ENCODE assay signal across 27 mouse cellular contexts in genomic region chr3:138022003-138022402, GRCm38 (mm10). TPM values are rescaled to one million over a fixed set of nuclear protein-coding genes. Genes with fewer than 3 reads are reported as not detected.
"Had no signal": no experiment of that assay in that cellular context is flagged by ENCODE, and none has a peak within 500 bp of the region (broad histone marks: within the 10 kb centered on the region; RNA-seq: fewer than 3 reads in every experiment).

No protein-coding gene starts in this region.

- H3K4me3 ChIP-seq: kidney, embryonic 15.5 days; left cerebral cortex, adult 2 months; limb, embryonic 12.5 days; limb, embryonic 15.5 days; liver, embryonic 13.5 days; midbrain, embryonic 10.5 days; midbrain, embryonic 15.5 days; myocyte; neural tube, embryonic 13.5 days; stomach, embryonic 15.5 days had no signal

- H3K4me2 ChIP-seq: kidney, embryonic 15.5 days; limb, embryonic 12.5 days; limb, embryonic 15.5 days; liver, embryonic 13.5 days; midbrain, embryonic 15.5 days; neural tube, embryonic 13.5 days; stomach, embryonic 15.5 days had no signal

- ATAC-seq: midbrain, embryonic 15.5 days had no signal

- H3K4me1 ChIP-seq: limb, embryonic 12.5 days; liver, embryonic 13.5 days; midbrain, embryonic 10.5 days; midbrain, embryonic 15.5 days; stomach, embryonic 15.5 days had no signal

- H3K27me3 ChIP-seq: kidney, embryonic 15.5 days; limb, embryonic 12.5 days; limb, embryonic 15.5 days; liver, embryonic 13.5 days; midbrain, embryonic 15.5 days; neural tube, embryonic 13.5 days; stomach, embryonic 15.5 days had no signal

- H3K9ac ChIP-seq: kidney, embryonic 15.5 days; limb, embryonic 12.5 days; limb, embryonic 15.5 days; liver, embryonic 13.5 days; midbrain, embryonic 15.5 days; neural tube, embryonic 13.5 days; stomach, embryonic 15.5 days had no signal

- DNase-seq: kidney, adult 11 months; kidney, adult 8-10 months; kidney, postnatal 10 days; kidney, postnatal 36 days; layer of hippocampus, postnatal 36 days; liver, embryonic 13.5 days; lung, adult 2 months; lung, postnatal 14 days; lung, postnatal 4 days; retina, postnatal 1 day; right cerebral cortex, postnatal 25 days; spleen, adult 18-20 months; thymus, adult 18-20 months; thymus, postnatal 36 days had no signal

- H3K27ac ChIP-seq: kidney, embryonic 15.5 days; left cerebral cortex, adult 2 months; limb, embryonic 12.5 days; limb, embryonic 15.5 days; liver, embryonic 13.5 days; midbrain, embryonic 10.5 days; midbrain, embryonic 15.5 days; neural tube, embryonic 13.5 days; stomach, embryonic 15.5 days had no signal

- H3K9me3 ChIP-seq: kidney, embryonic 15.5 days; limb, embryonic 15.5 days; liver, embryonic 13.5 days; midbrain, embryonic 10.5 days; midbrain, embryonic 15.5 days; neural tube, embryonic 13.5 days; stomach, embryonic 15.5 days had no signal

- H3K36me3 ChIP-seq: kidney, embryonic 15.5 days; limb, embryonic 12.5 days; limb, embryonic 15.5 days; liver, embryonic 13.5 days; midbrain, embryonic 10.5 days; midbrain, embryonic 15.5 days; neural tube, embryonic 13.5 days; stomach, embryonic 15.5 days had no signal

RNA-seq across cellular contexts. Expression of gene 1110002E22Rik, which starts 42.8 kb away (rescaled TPM):
- total RNA-seq: megakaryocyte, adult 5-6 weeks had no signal

RNA-seq across cellular contexts. Expression of gene Gm5105, which starts 45.2 kb away (rescaled TPM):
- total RNA-seq: left cerebral cortex, postnatal 10 days; megakaryocyte, adult 5-6 weeks; neutrophil, adult 5-6 weeks had no signal
- polyA plus RNA-seq: kidney, embryonic 15.5 days; liver, embryonic 13.5 days; liver, embryonic 16.5 days; midbrain, embryonic 10.5 days; stomach, embryonic 15.5 days had no signal
